Mouse (Mus musculus) thymus, adult 2 months (tissue): ENCODE data around the gene Trim26.

ENCODE experiments used
- CTCF ChIP-seq: fragments of 200-500 bp; IDR thresholded peaks from 2 replicates; pipeline ENCODE4 v1.5.1; 2012; ENCODE audit warnings: mild to moderate bottlenecking, control low read depth, low read length, moderate library complexity, borderline replicate concordance; ENCODE audit not compliant: control insufficient read depth, poor library complexity, insufficient read depth; ENCODE audit errors: extremely low read depth
- POLR2A ChIP-seq: fragments of 200-500 bp; IDR thresholded peaks from 2 replicates; pipeline ENCODE4 v1.6.1; 2012; ENCODE audit warnings: mild to moderate bottlenecking, low read length, control low read depth, moderate library complexity; ENCODE audit not compliant: control insufficient read depth, poor library complexity, insufficient read depth; ENCODE audit errors: extremely low read depth

DNA sequence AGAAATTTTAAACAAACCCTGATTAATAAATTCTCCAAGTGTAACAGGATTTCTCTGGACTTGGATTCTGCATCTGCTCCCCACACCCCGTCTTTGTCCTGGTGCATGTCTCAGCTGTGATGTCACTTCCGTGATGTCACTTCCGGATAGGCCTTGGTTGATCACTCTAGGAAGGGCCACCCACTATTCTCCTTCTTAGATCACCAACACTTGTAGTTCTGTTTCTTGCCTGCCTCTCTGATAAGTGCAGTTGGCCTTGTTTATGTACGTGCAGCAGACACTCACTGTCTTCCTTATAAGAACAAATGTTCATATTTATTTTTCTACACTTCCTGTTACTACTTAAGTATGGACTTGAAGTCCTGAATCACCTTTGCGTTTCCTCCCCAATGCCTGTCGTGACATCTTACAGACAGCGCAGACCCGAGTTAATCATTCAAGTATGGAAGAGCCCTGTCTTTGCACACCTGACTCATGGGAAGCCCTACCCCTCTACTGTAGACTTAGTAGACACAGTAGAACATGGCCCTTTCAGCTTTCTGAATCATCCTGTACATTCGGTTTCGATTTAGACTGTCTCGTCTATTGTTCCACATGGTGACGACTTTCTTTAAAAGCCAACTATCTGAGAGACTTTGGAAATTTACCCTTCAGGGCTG is 48.3 kb downstream of the Trim26 start:
- TF ChIP-seq CTCF (no peak), POLR2A (no peak)
